Mouse (Mus musculus) colon, adult 2 months (tissue): ENCODE measurements around the gene Gm21789. TPM values are rescaled to one million over a fixed set of nuclear protein-coding genes. Genes with fewer than 3 reads are reported as not detected.

Experiments
- polyA plus RNA-seq: library from polyadenylated mRNA; depleted of rRNA; stranded (reverse); fragments of >200 nt; gene quantifications from 2 replicates; pipeline ENCODE4 v1.2.3, GENCODE M21; 2012; rRNA removed

Gm21789 gene
- not detected in 2 replicates for polyA plus RNA-seq

DNA sequence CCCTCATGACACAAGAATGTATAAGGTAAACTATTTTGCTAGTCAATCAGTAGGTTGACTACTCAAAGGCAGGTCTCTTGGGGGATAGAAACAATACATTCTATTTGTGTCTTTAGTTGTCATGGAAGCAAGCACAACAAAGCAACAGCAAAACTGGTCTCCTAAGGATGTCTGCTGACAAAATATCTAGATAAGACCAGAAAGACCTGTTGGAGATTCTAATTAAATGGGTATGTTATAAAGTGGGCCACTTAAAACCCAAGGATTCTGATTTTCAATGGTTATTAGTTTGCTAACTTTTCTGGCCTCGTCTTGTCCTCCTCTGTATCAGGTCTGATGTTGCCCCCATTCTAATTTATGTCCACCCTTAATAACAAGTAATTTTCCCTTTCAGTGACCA, at the start of gene Gm21789:
Gene Gm21789, plus strand, starts transcription at position 301 of the 400 bp plus-strand sequence.

GRCm38 (mm10) chrX:32894325-32894724, 47.2 kb upstream of the Gm21789 start, which contains the start of gene Btbd35f30:
Gene Btbd35f30, plus strand, starts transcription at chrX:32894625.

DNA sequence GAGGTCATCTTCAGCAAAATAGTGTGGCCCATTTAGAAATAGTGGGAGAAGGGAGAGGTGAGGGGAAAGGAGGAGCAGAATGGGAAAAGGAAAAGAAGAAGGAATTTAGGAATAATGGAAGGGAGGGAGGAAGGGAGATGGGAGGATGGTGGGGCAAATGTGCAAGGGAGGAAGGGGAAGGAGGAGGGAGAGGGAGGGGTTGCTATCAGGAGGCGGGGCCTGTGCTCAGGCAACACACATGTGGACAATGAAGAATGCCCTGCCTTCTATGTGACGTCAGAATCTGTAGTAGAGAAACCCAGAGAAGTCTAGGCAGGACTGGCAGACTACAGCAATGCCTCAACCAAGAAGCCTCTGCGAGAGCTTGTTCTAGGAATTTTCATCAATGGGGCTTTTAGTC, 32.0 kb downstream of the Gm21789 start, which contains the start of gene Btbd35f5:
Gene Btbd35f5, plus strand, starts transcription at position 301 of the 400 bp plus-strand sequence.

Other genes with a start within 250 kb of the Gm21789 start
- gene Btbd35f21, start 215.7 kb upstream of the Gm21789 start, polyA plus RNA-seq = not detected in 2 replicates
- not detected in 2 replicates for gene Btbd35f30, start 47.1 kb upstream of the Gm21789 start, polyA plus RNA-seq
- gene Btbd35f5, start 32.1 kb downstream of the Gm21789 start, polyA plus RNA-seq = not detected in 2 replicates